Mouse (Mus musculus): ENCODE measurements around the gene Cxcr2. TPM values are rescaled to one million over a fixed set of nuclear protein-coding genes. Genes with fewer than 3 reads are reported as not detected.

Cxcr2 gene
- polyA plus RNA-seq (2015; fragmentation: Nextera tagmentation; extraction: Ambion mirVana): 0.09 TPM in 2 replicates

DNA sequence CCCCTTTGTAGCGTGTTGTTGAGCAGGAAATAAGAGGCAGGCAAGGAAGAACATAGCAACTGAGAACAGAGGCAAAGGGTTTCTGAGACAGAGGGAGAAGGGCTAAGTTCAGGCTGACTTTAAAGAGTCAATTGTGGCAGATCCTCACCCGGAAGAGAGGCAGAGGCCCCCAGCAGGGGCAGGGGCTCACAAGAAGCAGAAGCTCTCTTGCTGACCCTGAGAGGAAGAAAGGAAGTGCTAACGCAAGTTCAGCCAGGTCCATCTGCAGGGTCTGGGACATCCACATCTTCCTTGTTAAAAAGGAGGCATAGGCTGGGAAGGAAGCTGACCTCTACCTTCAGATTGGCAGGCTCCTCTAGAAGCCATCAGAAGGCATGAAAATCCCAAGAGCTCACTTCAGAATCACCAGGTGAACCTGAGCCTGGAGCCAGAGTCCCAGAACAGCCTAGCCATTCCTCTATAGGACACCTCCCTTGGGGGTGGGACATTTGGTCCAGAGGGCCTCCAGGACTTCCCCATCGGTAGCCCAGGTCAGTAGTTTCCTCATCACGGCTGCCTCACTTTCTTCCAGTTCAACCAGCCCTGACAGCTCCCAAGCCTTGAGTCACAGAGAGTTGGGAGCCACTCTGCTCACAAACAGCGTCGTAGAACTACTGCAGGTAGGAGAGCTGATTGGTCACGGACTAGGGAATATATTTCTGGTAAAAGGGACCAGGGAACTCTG lies at the start of gene Cxcr2:
TSS of gene Cxcr2 (plus strand) at position 529 of the 724 bp plus-strand sequence.
- no peak within 1 kb of the TSS for H3K4me2 ChIP-seq (replicated peaks)
- H3K9me3 ChIP-seq: no peaks in the 10 kb centered on the region
- WGBS: 83% methylated on average over 8 of the region's 8 CpGs
- no peak within 1 kb of the TSS for H3K9ac ChIP-seq (replicated peaks)
- H3K27ac ChIP-seq: no peak within 1 kb of the TSS
- no peaks in the 10 kb centered on the region for H3K4me1 ChIP-seq (replicated peaks)
- no peak within 1 kb of the TSS for H3K4me3 ChIP-seq (replicated peaks)
- no peaks in the 10 kb centered on the region for H3K36me3 ChIP-seq
- no peaks in the 10 kb centered on the region for H3K27me3 ChIP-seq
- no peak for ATAC-seq

DNA sequence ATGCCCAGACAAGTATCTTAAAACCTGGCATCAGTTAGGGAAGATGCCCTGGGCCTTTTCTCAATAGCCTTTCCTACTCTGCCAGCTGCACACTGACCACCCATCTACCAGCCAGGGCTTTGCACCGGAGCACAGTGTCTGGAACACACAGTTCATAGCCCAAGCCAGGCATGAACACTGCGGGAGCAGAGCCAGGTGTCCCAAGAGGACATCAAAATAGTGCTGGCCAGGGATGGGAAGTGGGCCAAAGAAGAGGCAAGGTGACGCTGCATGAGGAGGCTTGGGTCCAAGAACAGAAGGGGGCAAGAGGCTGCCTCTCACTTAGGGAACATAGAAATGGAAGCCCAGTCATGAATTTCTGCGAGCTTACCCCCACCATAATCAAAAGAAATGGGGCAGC lies 48.1 kb upstream of the Cxcr2 start:
- peaks cover 9% of the 10 kb centered on the region for H3K27me3 ChIP-seq
- H3K36me3 ChIP-seq: no peaks in the 10 kb centered on the region
- H3K9ac ChIP-seq (replicated peaks): no peak overlapping the region
- H3K27ac ChIP-seq: no peak overlapping the region
- H3K4me2 ChIP-seq (replicated peaks): no peak overlapping the region
- WGBS: 94% methylated on average over 4 of the region's 4 CpGs
- H3K9me3 ChIP-seq: no peaks in the 10 kb centered on the region
- ATAC-seq: no peak
- no peak overlapping the region for H3K4me3 ChIP-seq (replicated peaks)
- peaks cover 50% of the 10 kb centered on the region for H3K4me1 ChIP-seq (replicated peaks)

DNA sequence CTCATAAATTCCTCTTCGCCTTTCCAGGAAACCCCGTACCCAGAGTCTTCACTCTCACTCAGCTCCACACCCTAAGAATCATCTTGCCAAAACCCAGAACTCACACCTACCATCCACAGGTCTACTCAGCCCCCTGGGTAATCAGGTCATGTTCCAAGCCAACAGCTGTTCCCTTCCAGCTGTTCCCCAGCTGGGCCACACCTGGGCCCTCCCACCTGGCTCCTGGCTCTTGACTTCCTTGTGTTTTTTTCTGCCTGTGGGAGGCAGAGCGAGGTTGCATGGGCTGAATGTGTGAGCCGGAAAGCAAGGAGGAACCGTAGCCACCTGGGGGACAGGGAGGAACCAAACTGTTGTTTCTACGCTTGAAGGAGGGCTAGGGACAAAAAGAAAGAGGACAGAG lies 47.6 kb upstream of the Cxcr2 start:
- no peak for ATAC-seq
- Histone ChIP-seq H3K36me3 (no peaks in the 10 kb centered on the region), H3K9ac (replicated peaks) (no peak overlapping the region), H3K4me1 (replicated peaks) (peaks cover 56% of the 10 kb centered on the region), H3K4me2 (replicated peaks) (no peak overlapping the region), H3K27me3 (peaks cover 5% of the 10 kb centered on the region; the same call in 1 of the 2 replicates), H3K27ac (no peak overlapping the region), H3K9me3 (no peaks in the 10 kb centered on the region), H3K4me3 (replicated peaks) (no peak overlapping the region)
- WGBS: 77% methylated on average over 6 of the region's 6 CpGs

DNA sequence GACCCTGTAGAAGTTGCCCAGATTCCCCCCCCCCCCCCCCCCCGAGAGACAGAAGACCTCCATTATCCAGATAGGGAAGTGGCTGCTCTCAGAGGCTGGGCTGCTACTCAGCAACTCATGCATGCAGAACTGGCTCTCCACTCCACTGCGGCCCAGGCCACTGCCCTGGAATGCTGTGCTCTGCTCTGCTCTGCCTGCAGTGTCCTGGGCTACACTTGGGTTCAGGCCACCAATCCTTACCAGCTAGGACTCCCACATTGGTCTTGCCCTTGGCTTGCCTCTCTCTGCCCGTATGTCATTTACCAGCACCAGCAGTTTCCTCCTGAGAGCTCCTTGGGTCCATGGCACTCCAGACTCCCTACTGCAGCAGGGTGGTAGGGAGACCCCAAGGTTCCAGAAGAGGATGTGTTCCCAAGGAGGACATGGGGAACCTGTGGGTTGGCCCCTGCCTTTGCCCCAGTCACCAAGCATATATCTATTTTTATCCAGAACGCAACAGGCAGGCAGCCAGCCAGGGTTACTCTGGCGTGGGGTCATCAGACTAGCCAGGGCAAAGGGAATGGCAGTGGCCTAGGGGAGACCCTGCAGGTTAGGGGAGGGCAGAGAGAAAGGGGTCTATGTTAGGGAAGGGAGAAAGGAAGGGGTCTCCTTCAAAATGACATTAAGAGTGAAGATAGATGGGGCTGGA lies 45.7 kb upstream of the Cxcr2 start:
- Histone ChIP-seq H3K27ac (no peak overlapping the region), H3K4me1 (replicated peaks) (peaks cover 64% of the 10 kb centered on the region), H3K27me3 (no peaks in the 10 kb centered on the region), H3K36me3 (no peaks in the 10 kb centered on the region), H3K9ac (replicated peaks) (no peak overlapping the region), H3K4me3 (replicated peaks) (no peak overlapping the region), H3K9me3 (no peaks in the 10 kb centered on the region), H3K4me2 (replicated peaks) (no peak overlapping the region)
- WGBS: 72% methylated on average over 4 of the region's 5 CpGs
- ATAC-seq: no peak

DNA sequence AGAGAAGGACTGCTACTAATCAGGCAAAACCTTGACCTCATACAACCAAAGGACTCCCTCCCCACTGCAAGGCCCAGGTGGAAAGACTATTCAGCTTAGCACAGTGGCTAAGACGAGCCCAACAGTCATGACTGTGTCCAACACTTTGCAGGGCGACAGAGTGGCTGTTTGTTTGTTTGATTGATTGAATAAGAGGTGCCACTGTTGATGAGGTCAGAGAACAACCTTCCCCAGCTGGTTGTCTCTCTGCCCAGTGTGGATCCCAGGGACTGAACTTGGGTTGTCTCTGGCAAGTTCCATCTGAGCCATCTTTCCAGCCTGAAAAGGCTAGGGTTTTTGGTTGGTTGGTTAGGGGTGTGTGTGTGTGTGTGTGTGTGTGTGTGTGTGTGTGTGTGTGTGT lies 44.1 kb upstream of the Cxcr2 start:
- H3K27ac ChIP-seq: peak overlapping the region; percentile 5; the same call in 1 of the 2 replicates
- 48% methylated on average over 2 of the region's 2 CpGs for WGBS
- no peak for ATAC-seq
- no peaks in the 10 kb centered on the region for H3K9me3 ChIP-seq
- H3K4me2 ChIP-seq (replicated peaks): no peak overlapping the region
- no peak overlapping the region for H3K4me3 ChIP-seq (replicated peaks)
- no peaks in the 10 kb centered on the region for H3K27me3 ChIP-seq
- no peak overlapping the region for H3K9ac ChIP-seq (replicated peaks)
- H3K4me1 ChIP-seq (replicated peaks): peaks cover 51% of the 10 kb centered on the region
- no peaks in the 10 kb centered on the region for H3K36me3 ChIP-seq

DNA sequence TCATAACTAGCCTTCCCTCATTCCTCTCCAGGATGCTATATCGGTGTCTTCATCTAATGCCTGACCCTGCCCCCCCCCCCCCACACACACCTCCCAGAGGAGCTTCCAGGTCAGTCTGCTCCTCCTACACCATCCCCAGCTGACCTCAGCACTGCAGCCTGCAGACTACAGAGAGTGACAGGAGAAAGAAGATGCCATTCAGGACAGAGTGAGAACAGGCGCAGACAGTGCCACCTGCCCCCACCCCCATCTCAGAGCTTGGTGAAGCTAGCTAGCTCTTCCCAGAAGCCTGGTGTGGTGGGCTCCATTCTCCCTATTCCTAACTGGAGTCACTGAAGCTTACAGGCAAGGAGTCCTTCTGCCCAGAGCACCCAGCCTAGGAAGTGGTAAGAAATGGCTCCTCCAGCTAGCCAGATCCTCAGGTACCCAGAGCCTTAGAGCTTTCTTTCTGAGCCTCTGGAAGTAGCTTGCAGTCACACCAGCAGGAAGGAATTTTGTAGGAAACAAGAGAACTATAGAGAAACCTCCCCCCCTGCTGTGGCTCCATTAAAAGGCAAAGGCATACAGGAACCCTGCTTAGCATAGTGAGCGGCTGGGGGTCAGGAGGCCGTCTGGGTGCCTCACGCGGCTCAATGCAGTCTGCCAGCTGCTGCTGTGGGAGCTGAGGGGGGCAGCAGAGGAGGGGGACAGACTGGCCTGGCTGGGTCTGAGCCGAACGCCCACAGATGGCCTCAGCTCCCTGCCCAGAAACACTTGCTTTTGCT lies 42.7 kb upstream of the Cxcr2 start:
- Histone ChIP-seq H3K4me1 (replicated peaks) (peaks cover 47% of the 10 kb centered on the region), H3K27me3 (no peaks in the 10 kb centered on the region), H3K4me3 (replicated peaks) (no peak overlapping the region), H3K4me2 (replicated peaks) (peak overlapping the region; percentile 25), H3K9ac (replicated peaks) (no peak overlapping the region), H3K36me3 (no peaks in the 10 kb centered on the region), H3K27ac (peak overlapping the region; percentile 85), H3K9me3 (no peaks in the 10 kb centered on the region)
- ATAC-seq: peak; percentile 93
- 2% methylated on average over 8 of the region's 8 CpGs for WGBS

DNA sequence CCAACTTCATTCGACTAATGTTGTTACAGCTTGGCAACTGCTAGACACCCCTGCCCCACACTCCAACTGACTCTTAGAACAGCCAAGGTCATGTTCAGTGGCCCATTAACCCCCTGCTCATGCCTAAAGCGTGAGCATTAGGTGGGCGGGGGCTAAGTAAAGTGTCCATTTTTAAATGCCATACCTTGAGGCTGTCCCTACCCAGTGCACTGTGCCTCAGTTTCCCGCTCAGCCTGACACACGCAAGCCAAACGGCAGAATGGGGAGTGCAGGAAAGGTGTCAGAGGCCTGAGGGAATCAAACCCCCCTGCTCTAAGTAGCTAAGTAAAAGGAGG lies 42.1 kb upstream of the Cxcr2 start:
- Histone ChIP-seq H3K27ac (peak overlapping the region; percentile 85), H3K9me3 (no peaks in the 10 kb centered on the region), H3K9ac (replicated peaks) (no peak overlapping the region), H3K4me1 (replicated peaks) (peaks cover 44% of the 10 kb centered on the region), H3K4me3 (replicated peaks) (no peak overlapping the region), H3K27me3 (no peaks in the 10 kb centered on the region), H3K36me3 (no peaks in the 10 kb centered on the region), H3K4me2 (replicated peaks) (peak overlapping the region; percentile 25; the same call in 1 of the 2 replicates)
- WGBS: 13% methylated on average over 6 of the region's 6 CpGs
- no peak; the same call in 1 of the 2 replicates for ATAC-seq

DNA sequence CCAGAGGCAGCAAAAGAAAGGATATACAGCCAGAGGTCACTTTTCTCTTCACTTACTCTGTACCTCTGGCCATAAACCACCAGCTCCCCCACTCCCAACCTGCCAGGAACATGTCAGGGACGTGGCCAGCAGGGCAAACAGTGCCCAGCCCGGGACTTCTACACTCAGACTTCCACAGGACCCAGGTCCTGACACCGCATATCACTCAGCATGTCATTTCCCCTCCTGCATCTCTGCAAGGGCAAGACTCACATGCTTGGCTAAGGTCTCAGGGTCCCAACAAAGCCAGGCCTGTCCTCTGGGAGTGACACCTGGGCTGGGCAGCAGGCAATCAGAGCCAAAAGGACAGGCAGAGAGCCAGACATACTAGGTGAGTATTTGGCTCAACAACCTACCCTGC lies 40.7 kb upstream of the Cxcr2 start:
- H3K36me3 ChIP-seq: no peaks in the 10 kb centered on the region
- no peaks in the 10 kb centered on the region for H3K9me3 ChIP-seq
- ATAC-seq: no peak
- H3K4me2 ChIP-seq (replicated peaks): no peak overlapping the region
- H3K27ac ChIP-seq: no peak overlapping the region
- H3K9ac ChIP-seq (replicated peaks): no peak overlapping the region
- H3K27me3 ChIP-seq: no peaks in the 10 kb centered on the region
- 71% methylated on average over 3 of the region's 3 CpGs for WGBS
- H3K4me3 ChIP-seq (replicated peaks): no peak overlapping the region
- peaks cover 44% of the 10 kb centered on the region for H3K4me1 ChIP-seq (replicated peaks)

DNA sequence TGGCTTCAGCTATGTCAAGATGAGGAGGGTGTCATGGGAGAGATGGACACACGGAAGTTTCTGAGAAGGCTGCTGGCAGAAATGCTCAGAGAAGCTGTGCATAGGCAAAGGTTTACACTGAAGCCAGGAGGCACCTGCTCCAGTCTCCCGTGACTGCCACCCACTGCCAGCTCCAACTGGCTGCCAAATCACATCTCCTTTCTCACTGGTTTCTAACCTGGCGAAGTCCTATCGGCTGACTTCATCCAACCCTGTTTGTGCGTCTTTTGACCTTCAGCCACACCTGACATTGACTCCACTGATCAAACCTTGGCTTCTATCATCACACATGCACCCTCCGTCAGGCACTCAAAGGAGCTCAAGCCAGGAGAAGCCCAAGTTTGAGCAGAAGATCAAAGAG lies 35.9 kb upstream of the Cxcr2 start:
- Histone ChIP-seq H3K4me2 (replicated peaks) (no peak overlapping the region), H3K4me1 (replicated peaks) (peaks cover 16% of the 10 kb centered on the region), H3K36me3 (no peaks in the 10 kb centered on the region), H3K4me3 (replicated peaks) (no peak overlapping the region), H3K9me3 (no peaks in the 10 kb centered on the region), H3K27me3 (peaks cover 10% of the 10 kb centered on the region), H3K9ac (replicated peaks) (no peak overlapping the region), H3K27ac (no peak overlapping the region)
- no peak for ATAC-seq
- WGBS: 90% methylated on average over 6 of the region's 6 CpGs

DNA sequence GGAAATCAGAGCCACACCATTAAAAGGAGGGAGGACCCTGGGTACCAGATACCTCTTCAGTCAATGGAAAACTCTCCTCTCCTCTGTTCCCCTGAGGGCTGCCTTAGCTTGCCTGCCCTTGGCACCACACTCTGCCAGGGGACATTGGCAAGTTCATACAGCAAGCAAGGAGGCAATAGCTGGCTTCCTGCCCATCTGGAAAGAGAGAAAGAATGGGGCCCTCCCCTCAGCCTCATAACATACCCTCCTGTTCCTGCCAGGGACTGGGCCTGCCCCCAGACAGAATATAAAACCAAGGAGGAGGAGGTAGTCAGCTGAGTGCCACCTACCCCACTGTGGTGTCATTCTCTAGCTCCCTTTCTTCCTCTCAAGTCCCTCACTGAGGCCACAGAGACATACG lies 34.7 kb upstream of the Cxcr2 start:
- H3K4me3 ChIP-seq (replicated peaks): no peak overlapping the region
- H3K27ac ChIP-seq: no peak overlapping the region
- no peaks in the 10 kb centered on the region for H3K36me3 ChIP-seq
- 89% methylated on average over 1 of the region's 1 CpGs for WGBS
- H3K9ac ChIP-seq (replicated peaks): no peak overlapping the region
- no peak for ATAC-seq
- peaks cover 15% of the 10 kb centered on the region for H3K4me1 ChIP-seq (replicated peaks)
- H3K9me3 ChIP-seq: no peaks in the 10 kb centered on the region
- H3K27me3 ChIP-seq: peaks cover 23% of the 10 kb centered on the region
- no peak overlapping the region for H3K4me2 ChIP-seq (replicated peaks)

DNA sequence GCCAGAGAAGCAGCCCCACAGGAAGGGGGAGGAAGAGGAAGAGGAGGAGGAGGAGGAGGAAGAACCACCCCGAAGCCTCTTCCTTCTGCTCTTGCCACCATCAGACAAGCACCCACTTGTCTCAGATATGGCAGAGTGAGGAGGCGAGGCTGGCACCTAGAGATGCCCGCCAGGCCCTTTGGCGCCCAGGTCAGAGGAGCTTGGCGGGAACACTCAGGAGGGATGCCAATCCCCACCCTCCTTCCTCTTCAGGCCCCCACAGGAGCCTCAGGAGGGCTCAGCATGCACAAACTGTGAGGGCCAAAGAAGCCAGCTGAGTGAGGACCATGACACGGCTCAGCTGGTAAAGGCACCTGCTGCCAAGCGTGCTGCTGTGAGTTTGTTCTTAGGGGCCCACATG lies 32.7 kb upstream of the Cxcr2 start:
- no peak overlapping the region for H3K27ac ChIP-seq
- peaks cover 37% of the 10 kb centered on the region for H3K27me3 ChIP-seq

More for the DNA sequence above, 32.7 kb upstream of the Cxcr2 start:
- Histone ChIP-seq H3K4me1 (replicated peaks) (peaks cover 24% of the 10 kb centered on the region), H3K4me2 (replicated peaks) (no peak overlapping the region), H3K36me3 (no peaks in the 10 kb centered on the region), H3K9me3 (no peaks in the 10 kb centered on the region), H3K4me3 (replicated peaks) (no peak overlapping the region), H3K9ac (replicated peaks) (no peak overlapping the region)
- 91% methylated on average over 7 of the region's 7 CpGs for WGBS
- no peak for ATAC-seq

Measured in midbrain, embryonic 13.5 days (tissue).